Mouse (Mus musculus) heart, postnatal 14 days (tissue): ENCODE data around the gene Pagr1b. TPM values are rescaled to one million over a fixed set of nuclear protein-coding genes. Genes with fewer than 3 reads are reported as not detected.

ENCODE experiments used
- DNase-seq, 2 experiments: peaks; one replicate each; pipeline ENCODE4 v3.0.0; 2021 to 2022
- intact Hi-C: fragments of 180-260 bp; cut with DNase I; formaldehyde crosslinking; loops from one replicate; pipeline ENCODE4 v1.15.1; 2025
- total RNA-seq, 2 experiments: library from RNA; stranded (reverse); gene quantifications; 2 replicates each; pipeline ENCODE4 v1.2.3; 2021

Pagr1b gene
- total RNA-seq, 2 experiments from 2014 or later, result not detected

DNA sequence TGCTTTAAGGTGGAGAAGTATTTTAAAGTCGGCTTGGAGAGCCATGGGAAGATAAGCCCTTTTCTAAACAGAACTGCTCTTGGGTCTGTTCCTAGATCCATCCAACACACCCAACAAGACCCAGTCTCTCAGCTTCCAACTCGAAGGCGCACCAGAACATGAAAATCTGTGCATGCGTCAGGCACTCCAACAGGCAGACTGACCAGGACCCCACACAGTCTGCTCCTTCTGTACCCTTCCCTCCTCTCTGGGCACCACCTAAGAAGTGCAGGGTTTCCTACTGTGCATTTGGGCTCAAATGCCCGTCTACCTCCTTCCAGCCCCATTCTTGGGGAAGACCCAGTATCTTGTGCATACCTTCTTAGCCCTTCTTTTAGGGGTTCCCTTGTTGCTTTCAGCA lies 4.2 kb upstream of the Pagr1b start:
- intact Hi-C loops, result no loop called here
- no peak for DNase-seq

DNA sequence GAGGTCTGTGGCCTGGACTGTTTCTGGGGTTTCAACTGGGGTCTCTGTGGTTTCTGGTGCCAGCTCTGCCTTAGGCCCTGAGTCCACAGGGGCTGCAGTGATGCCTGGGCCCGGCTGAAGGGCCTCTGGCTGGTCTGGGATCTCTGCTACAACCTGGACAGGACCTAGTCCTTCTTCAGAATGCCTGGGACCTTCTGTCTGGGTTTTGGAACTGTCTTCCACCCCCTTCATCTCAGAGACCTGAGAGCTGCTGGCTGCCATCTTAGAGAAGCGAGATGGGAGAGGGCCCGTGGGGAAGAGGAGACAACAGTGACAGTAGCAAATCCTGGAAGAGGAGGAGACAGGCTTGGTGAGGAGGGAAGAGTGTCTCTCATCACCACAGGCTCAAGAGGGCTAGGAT lies 3.7 kb upstream of the Pagr1b start:
- no peak for DNase-seq
- intact Hi-C loops, result no loop called here

DNA sequence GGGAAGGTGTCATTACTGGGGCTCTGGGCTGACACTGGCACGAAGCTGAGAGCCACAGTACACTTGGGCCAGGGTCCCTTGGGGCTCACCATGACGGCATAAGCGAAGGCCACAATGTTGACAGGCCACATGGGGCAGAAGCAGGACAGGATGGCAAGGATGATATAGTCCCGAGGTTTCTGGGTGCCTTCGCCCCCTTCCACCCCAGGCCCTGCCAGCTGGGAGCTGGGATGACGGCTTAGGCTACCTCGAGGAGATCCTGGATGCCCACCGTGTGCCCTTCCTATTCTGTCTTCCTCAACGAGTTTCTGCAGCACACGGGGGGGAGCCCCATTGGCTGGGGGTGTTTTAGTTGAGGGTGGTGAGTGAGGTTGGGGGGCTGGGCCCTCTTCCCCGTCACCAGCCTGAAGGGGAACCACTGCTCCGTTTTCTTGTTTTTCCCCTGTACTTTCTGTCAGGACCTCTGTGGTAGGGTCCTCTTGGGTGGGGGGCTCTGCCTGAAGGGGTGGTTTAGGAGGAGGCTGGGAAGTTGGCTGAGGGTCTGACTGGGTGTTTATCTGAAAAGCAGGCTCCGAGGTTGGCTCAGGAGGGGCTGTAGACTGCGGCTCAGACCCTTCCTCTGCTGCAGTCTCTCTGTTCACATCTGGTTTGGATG lies 3.1 kb upstream of the Pagr1b start:
- DNase-seq, result no peak
- intact Hi-C loops, result loop anchor here (10.0 kb wide), 1 partner anchor 85 kb away; no protein-coding TSS in a partner anchor

DNA sequence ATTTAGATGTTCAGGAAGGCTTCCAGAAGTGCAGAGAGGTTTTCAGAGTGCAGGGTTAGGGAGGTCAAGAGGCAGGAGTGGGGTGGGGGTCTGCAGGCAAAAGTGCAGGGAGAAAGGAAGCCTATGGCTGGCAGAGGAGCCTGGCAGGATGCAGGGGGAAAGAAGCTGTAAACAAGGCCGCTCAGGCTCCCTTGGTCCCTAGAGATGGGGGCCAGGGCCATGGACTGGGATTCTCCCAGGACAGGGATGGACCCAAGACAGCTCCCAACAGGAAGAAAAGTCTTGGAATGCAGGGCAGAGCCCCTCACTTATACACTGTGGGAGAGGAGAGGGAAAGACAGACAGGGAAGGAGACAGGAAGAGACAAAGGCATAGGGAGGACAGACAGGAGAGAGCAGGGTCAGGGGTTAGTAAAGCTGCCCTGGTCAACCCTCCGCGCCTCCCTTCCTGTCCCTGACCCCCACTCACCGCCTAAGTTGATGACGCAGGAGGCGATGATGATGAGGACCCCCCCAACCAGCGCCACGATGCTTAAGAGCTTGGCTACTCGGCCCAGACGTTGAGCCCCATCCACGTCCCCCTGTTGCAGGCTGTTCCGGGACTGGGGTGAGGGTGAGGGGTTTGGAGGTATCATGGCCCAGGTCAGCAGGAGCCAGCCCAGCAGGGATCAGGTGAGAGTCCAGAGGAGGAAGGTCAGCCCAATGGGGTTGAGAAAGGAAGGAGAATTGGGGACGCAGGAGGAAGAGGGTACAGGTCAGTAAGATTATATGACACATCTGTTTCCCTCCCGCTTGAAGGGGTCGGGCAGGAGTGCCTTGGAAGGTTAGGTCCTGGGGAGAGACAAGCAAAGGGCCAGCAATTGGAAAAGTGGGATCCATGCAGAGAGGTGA lies 2.4 kb upstream of the Pagr1b start:
- DNase-seq, result no peak
- intact Hi-C loops, result loop anchor here (10.0 kb wide), 1 partner anchor 86 kb away; no protein-coding TSS in a partner anchor

DNA sequence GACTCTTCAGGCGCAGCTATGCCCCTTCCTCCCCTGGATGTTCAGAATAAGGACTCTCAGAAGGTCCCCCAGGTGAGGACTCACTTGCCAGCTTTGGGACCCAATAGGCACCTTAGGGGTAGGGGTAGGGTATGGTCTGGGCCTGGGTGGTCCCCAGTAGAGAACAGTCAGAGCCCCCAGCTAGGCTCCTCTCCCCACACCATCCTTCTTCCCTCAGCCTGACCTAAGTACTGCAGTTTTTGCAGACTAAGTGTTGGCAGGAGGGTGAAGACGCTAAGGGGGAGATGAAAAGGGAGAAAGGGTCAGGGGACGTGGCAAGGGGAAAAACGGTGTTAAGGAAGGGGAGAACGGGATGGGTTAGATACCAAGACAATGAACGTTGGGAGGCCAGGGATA lies 1.7 kb upstream of the Pagr1b start:
- intact Hi-C loops, result loop anchor here (10.0 kb wide), 1 partner anchor 87 kb away; no protein-coding TSS in a partner anchor
- DNase-seq, result no peak

DNA sequence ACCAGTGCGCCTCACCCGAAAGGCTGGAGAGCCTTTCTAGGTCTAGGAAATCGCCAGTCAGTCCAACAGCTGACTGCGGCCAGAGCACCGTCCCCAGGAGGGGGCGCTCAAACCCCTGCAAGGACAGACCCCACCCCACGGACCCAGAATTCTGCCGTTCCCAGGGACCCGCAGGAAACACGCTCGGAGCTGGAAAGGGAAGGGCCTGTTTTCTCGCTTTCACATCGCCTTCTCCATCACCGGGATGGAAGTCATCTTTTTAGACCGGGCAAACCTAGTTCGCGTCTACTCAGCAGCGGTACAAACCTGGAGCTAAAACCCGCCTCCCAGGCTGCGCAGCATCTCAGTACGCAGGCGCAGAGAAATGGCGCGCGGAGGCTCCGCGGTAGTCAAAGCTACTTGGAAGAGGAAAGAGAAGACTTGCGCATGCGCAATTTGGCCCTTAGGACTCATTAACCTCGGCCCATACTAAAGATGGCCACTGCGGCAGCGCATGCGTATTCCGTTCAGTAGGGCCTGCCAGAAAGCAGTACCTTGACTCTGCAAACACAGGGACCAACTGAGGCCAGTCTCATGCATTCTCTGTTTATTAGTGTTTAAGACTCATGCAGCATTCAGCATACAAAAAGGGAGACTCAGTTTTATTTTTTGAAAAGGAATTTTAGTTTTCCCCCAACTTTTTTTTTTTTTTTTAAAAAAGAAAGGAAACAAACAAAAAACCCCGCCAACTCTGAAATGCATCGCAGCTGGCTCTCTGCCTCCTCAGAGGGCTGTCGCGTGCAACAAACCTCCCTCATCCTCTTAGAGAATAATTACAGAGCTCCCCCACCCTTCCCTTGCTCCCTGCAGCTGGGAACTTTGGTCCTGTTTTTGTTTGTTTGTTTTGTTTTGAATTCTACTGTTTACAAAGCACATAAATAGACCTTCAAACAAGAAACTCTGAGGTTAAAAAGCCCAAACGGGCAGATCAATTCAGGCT lies 976 bp upstream of the Pagr1b start, which contains the start of gene Pagr1a:
Pagr1a (minus strand) TSS at position 382 of the 979 bp plus-strand sequence.
- intact Hi-C loops, result loop anchor here (10.0 kb wide), 1 partner anchor 88 kb away; no protein-coding TSS in a partner anchor
- peak; percentile 95 to 96 for DNase-seq

DNA sequence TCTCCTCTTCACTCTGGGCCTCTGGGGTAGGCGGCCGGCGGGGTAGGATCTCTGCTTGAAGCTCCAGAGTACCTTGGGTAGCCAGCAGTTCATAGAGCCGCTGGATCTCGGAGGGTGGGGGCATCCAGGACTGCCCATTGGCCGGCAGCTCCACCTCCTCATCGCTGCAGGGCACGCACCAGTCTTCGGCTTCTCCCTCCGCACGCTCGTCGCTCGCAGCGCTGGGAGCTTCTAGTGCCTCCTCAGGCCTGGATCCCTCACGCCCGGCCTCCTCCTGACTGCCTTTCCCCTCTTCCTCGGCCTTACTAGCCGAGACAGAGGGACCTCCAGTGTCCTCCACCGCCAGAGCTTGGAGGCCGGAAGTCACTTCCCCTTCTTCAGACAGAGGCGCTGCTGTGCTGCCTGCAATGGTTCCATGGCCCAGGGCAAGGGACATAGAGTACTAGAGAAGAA lies 228 bp upstream of the Pagr1b start:
- no peak for DNase-seq
- intact Hi-C loops, result loop anchor here (10.0 kb wide), 1 partner anchor 88 kb away; no protein-coding TSS in a partner anchor

DNA sequence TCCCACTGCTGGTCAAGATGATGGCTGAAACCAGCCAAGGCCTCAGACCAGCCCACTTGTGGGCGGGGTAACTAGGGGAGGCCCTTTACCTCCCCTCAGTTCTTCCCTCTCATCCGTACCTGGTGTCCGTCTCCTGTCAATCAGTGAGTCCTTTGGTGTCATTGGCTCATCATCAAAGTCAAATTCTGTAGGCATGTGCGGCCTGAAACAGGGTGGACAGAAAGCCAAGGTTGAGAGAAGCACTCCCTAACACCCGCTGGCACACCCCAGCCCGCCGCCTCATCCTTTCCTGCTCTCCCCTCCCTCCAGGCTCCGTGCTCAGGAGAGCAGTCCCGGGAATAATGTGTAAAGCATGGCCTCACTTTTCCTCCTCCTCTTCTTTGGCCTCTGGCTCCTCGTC lies 203 bp downstream of the Pagr1b start:
- intact Hi-C loops, result loop anchor here (10.0 kb wide), 1 partner anchor 89 kb away; no protein-coding TSS in a partner anchor
- DNase-seq, result no peak

DNA sequence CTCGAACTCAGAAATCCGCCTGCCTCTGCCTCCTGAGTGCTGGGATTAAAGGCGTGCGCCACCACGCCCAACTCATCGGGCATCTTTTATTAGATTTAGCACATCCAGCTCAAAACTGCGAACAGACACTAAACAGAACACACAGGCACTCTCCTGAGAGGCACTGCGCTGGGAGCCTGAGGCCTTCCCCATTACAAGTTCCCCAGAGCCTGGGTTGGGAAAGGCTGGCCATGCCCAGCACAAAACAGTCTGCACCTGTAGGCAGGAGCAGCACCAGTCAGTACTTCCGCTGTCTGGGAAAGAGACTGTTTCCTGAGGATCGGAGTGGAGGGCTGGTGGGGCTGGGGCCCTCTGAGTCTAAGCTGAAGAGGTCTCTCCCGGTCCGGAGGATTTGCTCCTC lies 1.3 kb downstream of the Pagr1b start:
- intact Hi-C loops, result loop anchor here (2.0 to 10.0 kb wide), 2 partner anchors 38 to 90 kb away; partner anchors contain the start of gene Cdiptos
- no peak for DNase-seq

DNA sequence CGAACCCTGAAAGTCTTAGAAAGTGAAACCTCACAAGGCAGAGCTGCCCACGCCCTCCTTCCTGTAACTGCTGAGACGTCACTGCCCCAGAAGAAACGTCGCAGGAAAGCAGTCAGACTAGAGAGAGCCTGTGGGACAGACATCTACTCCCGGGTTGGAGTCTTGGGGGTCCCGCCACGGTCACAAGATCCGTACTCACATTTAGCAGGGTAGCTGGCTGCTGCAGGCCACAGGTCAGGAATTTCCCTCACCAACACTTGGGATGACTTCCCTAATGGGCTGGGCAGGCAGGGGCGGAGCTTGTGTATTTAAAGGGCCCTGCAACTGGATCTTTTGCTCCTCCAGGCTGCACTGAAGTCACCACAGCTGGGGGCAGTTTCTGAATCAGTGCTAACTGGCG lies 2.0 kb downstream of the Pagr1b start, which contains the start of gene Mvp:
Mvp (minus strand) TSS at position 302 of the 400 bp plus-strand sequence.
- peak; percentile 68 to 74 for DNase-seq
- intact Hi-C loops, result loop anchor here (2.0 to 10.0 kb wide), 2 partner anchors 38 to 90 kb away; partner anchors contain the start of gene Cdiptos

DNA sequence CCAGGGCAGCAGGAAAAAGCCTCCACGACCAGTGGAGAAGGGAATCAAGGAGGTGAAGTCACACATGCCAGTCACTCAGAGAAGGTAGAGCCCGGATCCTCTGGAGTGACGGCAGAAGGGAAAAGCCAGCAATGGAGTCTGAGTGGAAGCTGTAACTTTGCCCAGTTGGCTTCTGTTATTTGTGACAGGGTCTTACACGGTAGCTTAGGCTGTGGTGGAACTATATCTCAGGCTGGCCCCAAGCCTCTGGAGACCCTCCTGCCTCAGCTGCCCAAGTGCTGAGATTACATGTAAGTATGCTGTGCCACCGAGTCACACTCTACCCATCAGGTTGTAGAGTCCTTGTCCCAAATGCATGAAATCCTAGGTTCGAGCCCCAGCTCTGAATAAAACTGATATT lies 2.9 kb downstream of the Pagr1b start:
- intact Hi-C loops, result loop anchor here (10.0 kb wide), 1 partner anchor 91 kb away; no protein-coding TSS in a partner anchor
- DNase-seq, result no peak

DNA sequence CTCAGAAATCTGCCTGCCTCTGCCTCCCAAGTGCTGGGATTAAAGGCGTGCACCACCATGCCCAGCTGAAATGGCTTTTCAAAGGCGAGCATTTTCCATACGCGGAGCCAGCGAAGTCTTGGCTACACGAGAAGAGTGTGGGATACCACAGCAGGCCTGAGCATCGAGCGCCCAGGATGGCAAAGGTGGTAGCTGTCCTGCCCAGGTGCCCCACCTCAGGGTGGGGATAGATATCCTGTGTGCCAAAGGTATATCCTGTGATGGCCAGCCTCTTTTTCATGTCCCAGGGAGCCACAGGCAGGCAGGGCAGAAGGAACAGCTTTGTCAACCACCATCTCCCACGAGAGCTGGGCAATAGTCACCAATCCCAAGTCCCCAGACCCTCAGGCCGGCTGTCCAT lies 3.4 kb downstream of the Pagr1b start:
- intact Hi-C loops, result loop anchor here (10.0 kb wide), 1 partner anchor 92 kb away; no protein-coding TSS in a partner anchor
- no peak for DNase-seq

DNA sequence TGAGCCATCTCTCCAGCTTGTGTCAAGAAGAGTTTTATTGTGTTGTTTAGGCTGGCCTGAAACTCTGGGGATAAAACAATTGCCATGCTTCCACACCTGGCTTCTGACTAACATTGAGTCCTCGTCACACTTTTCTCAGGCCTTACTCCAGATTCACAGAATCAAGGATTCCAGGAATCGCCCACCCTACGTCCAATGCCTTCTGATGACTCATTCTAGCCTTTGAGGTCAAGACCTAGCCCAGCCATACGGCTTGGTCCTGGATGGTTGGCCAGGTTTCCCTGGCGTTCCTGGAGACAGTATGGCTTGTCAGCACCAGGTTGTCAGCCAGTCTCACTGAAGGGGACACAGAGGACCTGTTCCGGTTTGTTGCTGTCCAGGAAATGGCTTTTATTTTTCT lies 3.9 kb downstream of the Pagr1b start:
- no peak for DNase-seq
- intact Hi-C loops, result loop anchor here (10.0 kb wide), 1 partner anchor 92 kb away; no protein-coding TSS in a partner anchor

DNA sequence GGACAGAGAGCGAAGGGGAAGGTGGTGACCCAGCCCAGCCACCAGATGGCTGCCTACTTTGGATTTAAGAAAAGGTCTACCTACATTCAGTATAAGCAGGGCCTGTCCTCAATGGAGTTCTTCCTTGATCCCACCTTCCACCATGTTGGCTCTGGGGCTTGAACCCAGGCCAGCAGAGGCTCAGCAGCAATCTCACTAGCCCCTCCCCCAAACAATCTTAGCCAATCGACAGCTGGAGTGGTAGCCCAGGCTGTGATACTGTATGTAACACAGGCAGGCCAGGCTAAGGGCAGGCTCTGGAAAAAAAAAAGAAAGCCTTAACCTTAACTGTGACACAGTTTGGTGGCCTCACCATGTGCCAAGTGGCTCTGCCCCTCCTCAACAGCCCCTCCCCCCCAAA lies 4.6 kb downstream of the Pagr1b start:
- DNase-seq, result no peak
- intact Hi-C loops, result loop anchor here (10.0 kb wide), 1 partner anchor 93 kb away; no protein-coding TSS in a partner anchor

DNA sequence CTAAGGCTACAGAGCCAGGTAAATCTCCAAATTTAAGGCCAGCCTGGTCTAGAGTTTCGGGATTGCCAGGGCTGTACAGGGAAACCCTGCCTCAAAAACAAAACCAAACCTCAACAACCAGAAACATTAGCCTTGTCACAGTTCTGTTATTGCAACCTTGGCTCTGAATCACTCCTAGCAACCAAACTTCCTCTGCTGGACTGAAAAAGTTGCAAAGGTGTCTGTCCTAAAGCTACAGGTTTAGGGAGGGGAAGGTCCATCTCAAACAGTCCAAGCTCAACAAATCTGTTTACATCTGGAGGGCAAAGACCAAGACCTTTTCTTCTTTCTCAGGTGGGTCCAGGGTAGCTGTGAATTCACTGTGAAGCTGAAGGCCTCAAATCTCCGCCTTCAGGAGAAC lies 5.2 kb downstream of the Pagr1b start:
- no peak for DNase-seq
- intact Hi-C loops, result loop anchor here (10.0 kb wide), 1 partner anchor 94 kb away; no protein-coding TSS in a partner anchor

DNA sequence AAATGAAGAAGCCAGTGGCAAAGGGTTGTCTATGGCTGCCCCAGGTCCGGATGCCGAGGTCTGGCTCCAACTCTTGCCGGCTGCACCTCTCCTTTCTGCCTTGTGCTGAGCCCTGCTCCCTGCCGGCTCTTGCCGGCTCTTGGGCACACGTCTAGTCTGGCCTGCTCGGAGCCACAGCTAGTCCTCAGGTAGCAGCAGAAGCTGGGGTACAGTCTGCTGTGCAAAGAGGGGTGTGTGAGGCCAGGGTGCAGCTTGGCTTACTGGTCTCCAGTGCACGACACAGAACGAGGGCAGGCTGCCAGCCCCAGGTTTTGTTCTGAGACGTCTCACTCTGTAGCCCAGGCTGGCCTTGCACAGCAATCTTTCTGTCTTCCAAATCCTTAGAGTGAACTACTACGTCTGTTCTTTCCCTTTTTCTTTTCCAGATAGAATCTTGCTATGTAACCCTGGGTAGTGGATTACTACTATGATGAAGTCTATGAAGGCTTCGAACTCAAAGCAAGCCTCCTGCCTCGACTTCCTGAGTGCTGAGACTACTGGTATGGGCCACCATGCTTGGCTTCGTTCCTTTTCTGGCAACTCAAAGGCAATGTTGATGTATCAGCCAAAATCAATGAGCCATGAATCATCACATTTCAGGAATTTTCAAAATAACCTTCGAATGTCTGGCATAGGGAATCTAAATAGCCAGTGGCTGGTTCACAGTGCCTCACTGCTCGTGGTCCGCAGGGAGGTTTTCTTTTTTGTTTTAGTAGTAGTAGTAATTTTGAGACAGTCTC lies 6.8 kb downstream of the Pagr1b start:
- no peak for DNase-seq
- intact Hi-C loops, result loop anchor here (10.0 kb wide), 1 partner anchor 95 kb away; no protein-coding TSS in a partner anchor

DNA sequence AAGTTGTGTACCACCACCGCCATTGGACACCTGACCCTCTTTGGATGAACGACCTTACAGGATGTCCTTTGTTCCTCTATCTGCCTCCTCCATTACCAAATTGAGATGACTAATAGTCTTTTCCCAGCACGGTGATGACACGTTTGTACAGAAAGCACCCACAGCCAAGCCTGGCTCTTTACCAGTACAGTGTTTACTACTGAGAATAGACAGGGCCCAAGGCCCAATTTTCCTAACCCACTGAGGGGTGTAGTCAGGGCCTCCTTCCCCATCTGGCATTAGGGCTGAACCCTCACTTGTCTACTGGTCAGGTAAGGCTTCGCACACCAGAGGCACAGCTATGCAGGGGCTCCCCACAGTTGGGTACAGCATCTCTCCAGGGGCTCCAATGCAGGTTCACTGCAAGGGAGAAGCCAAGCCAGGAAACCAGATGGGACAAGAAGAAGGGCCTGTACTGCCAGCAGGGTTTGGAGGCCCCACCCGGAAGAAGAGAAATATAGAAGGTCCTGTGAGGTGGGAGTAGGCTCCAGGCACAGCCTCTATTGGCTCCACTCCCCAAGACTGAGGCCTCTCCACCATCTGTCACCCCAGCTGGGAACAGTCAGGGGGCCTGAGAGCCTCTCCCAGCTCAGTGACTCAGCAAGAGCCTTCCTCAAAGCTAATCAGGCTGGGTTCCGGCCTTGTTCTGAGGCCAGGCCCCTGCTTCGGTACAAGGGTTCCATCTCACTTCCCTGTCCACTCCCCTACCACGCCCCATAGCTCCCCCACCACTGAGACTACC lies 7.9 kb downstream of the Pagr1b start:
- DNase-seq, result peak; percentile 80 to 83
- intact Hi-C loops, result no loop called here
